13 mouse cellular contexts compared by ENCODE assay signal in the genomic region with DNA sequence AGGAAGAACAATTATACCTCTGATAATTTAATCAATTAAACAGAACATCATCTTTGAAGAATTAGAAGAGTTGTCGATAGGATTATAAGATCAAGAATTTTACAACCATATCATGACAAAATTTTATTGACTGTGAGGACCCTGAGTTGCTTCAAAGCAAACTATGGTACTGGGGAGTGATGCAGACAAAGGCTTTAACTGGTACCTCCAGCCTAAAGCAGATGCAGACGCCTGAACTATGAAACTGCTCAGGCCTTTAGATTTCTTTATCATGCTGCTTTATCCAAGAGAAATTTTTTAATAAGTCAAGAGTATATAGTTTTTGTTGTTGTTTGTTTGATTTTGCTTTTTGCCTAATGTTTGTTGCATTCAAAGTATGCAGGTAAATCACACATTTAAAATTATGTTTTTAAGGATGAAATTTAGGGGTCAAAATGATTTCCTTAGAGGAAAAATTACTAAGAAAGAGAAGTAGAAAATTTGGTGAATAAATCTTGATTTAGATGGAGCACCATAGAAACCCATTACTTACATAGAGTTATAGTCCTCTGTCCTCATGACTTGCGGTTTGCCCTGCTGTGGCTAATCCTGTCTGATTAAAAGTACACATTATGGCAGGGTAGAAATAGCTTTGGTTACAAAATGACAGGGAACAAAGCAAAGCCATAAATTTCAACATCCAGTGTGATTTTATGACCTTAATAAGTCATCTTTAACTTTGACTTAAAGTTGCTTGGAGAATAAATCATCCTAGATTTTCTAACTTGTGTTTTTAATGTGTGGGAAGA.
DNase-seq lines count a peak whose midpoint lies in the region; ATAC-seq and TF ChIP-seq lines count a peak whose summit lies in the region.
"Had no signal": no experiment of that assay in that cellular context is flagged by ENCODE, and none has a peak within 500 bp of the region (broad histone marks: within the 10 kb centered on the region; RNA-seq: fewer than 3 reads in every experiment).

No protein-coding gene starts in this region.

- no peak for DNase-seq in intestine, embryonic 14.5 days (ENCODE audit: low spot score)
- no peak for DNase-seq in midbrain, embryonic 11.5 days (ENCODE audit: low spot score, missing footprints)
- no peak for DNase-seq in midbrain, postnatal 0 days (ENCODE audit: low spot score)
- DNase-seq in lung, postnatal 0 days (ENCODE audit: low spot score), result no peak
- DNase-seq: adrenal gland, adult 2 months had no signal

- no peak for TF ChIP-seq EP300 in lung, postnatal 0 days (IDR thresholded peaks at IDR 0.05)

- no peak overlapping the region for H3K4me3 ChIP-seq in intestine, embryonic 14.5 days (ENCODE audit: low read depth, low read length)
- H3K4me3 ChIP-seq in intestine, postnatal 0 days (ENCODE audit: low read depth, low read length), result no peak overlapping the region
- no peak overlapping the region for H3K4me3 ChIP-seq in midbrain, embryonic 11.5 days (ENCODE audit: low read depth, low read length)
- no peak overlapping the region for H3K4me3 ChIP-seq in midbrain, postnatal 0 days (ENCODE audit: low read depth, low read length)
- H3K4me3 ChIP-seq in intestine, embryonic 15.5 days (replicated peaks), result no peak overlapping the region
- H3K4me3 ChIP-seq in hindbrain, embryonic 13.5 days, result no peak overlapping the region
- H3K4me3 ChIP-seq in lung, postnatal 0 days (ENCODE audit: low read depth, low read length), result no peak overlapping the region
- H3K4me3 ChIP-seq: embryonic facial prominence, embryonic 12.5 days; embryonic facial prominence, embryonic 15.5 days; erythroblast, embryonic 14.5 days; forebrain, embryonic 10.5 days; forebrain, embryonic 12.5 days had no signal

- H3K4me2 ChIP-seq in intestine, embryonic 14.5 days (ENCODE audit: low read length), result no peak overlapping the region
- H3K4me2 ChIP-seq in intestine, postnatal 0 days (replicated peaks; ENCODE audit: low read depth), result no peak overlapping the region
- H3K4me2 ChIP-seq in midbrain, embryonic 11.5 days, result no peak overlapping the region
- H3K4me2 ChIP-seq in midbrain, postnatal 0 days (ENCODE audit: low read depth, low read length, poor library complexity, severe bottlenecking), result no peak overlapping the region
- H3K4me2 ChIP-seq in intestine, embryonic 15.5 days (replicated peaks), result no peak overlapping the region
- no peak overlapping the region for H3K4me2 ChIP-seq in hindbrain, embryonic 13.5 days
- H3K4me2 ChIP-seq in lung, postnatal 0 days (replicated peaks; ENCODE audit: low read depth, low read length), result no peak overlapping the region
- H3K4me2 ChIP-seq: embryonic facial prominence, embryonic 12.5 days; embryonic facial prominence, embryonic 15.5 days; forebrain, embryonic 12.5 days had no signal

- H3K9ac ChIP-seq in intestine, embryonic 14.5 days (ENCODE audit: low read length), result no peak overlapping the region
- no peak overlapping the region for H3K9ac ChIP-seq in intestine, postnatal 0 days (ENCODE audit: low read depth, low read length)
- no peak overlapping the region for H3K9ac ChIP-seq in midbrain, embryonic 11.5 days (ENCODE audit: low read length)
- H3K9ac ChIP-seq in midbrain, postnatal 0 days (replicated peaks; ENCODE audit: low read length, poor library complexity, severe bottlenecking), result no peak overlapping the region
- no peak overlapping the region for H3K9ac ChIP-seq in intestine, embryonic 15.5 days
- no peak overlapping the region for H3K9ac ChIP-seq in hindbrain, embryonic 13.5 days
- no peak overlapping the region for H3K9ac ChIP-seq in lung, postnatal 0 days (replicated peaks; ENCODE audit: low read depth)
- H3K9ac ChIP-seq: embryonic facial prominence, embryonic 12.5 days; embryonic facial prominence, embryonic 15.5 days; forebrain, embryonic 12.5 days had no signal

- H3K27ac ChIP-seq in intestine, embryonic 14.5 days (ENCODE audit: low read depth), result no peak overlapping the region
- no peak overlapping the region for H3K27ac ChIP-seq in intestine, postnatal 0 days (ENCODE audit: low read depth, low read length)
- no peak overlapping the region for H3K27ac ChIP-seq in midbrain, embryonic 11.5 days (ENCODE audit: low read depth, low read length)
- H3K27ac ChIP-seq in midbrain, postnatal 0 days (ENCODE audit: low read depth, low read length), result no peak overlapping the region
- no peak overlapping the region for H3K27ac ChIP-seq in intestine, embryonic 15.5 days
- H3K27ac ChIP-seq in hindbrain, embryonic 13.5 days, result no peak overlapping the region
- no peak overlapping the region for H3K27ac ChIP-seq in lung, postnatal 0 days (ENCODE audit: low read length)
- H3K27ac ChIP-seq: embryonic facial prominence, embryonic 12.5 days; embryonic facial prominence, embryonic 15.5 days; forebrain, embryonic 10.5 days; forebrain, embryonic 12.5 days had no signal

- TF ChIP-seq CTCF in intestine, postnatal 0 days (IDR thresholded peaks at IDR 0.05; ENCODE audit: low read depth), result no peak
- no peak for TF ChIP-seq CTCF in midbrain, postnatal 0 days (IDR thresholded peaks at IDR 0.05)
- TF ChIP-seq CTCF in lung, postnatal 0 days (IDR thresholded peaks at IDR 0.05), result no peak

- H3K4me1 ChIP-seq in intestine, embryonic 14.5 days (replicated peaks; ENCODE audit: control insufficient read depth, insufficient read depth, low read length), result no peaks in the 10 kb centered on the region
- no peaks in the 10 kb centered on the region for H3K4me1 ChIP-seq in intestine, postnatal 0 days (replicated peaks; ENCODE audit: control insufficient read depth, insufficient read depth, low read length)
- no peaks in the 10 kb centered on the region for H3K4me1 ChIP-seq in midbrain, embryonic 11.5 days (ENCODE audit: control insufficient read depth, insufficient read depth, low read length)
- H3K4me1 ChIP-seq in midbrain, postnatal 0 days (ENCODE audit: insufficient read depth, low read length), result no peaks in the 10 kb centered on the region
- H3K4me1 ChIP-seq in intestine, embryonic 15.5 days (replicated peaks), result no peaks in the 10 kb centered on the region
- H3K4me1 ChIP-seq in hindbrain, embryonic 13.5 days (replicated peaks), result no peaks in the 10 kb centered on the region
- no peaks in the 10 kb centered on the region for H3K4me1 ChIP-seq in lung, postnatal 0 days (ENCODE audit: insufficient read depth, low read depth, low read length)
- H3K4me1 ChIP-seq: embryonic facial prominence, embryonic 12.5 days; embryonic facial prominence, embryonic 15.5 days; forebrain, embryonic 10.5 days; forebrain, embryonic 12.5 days had no signal

- WGBS in intestine, embryonic 14.5 days, result 59% methylated on average over 3 of the region's 3 CpGs
- WGBS in intestine, postnatal 0 days, result 53% methylated on average over 3 of the region's 3 CpGs
- 77% methylated on average over 3 of the region's 3 CpGs for WGBS in midbrain, embryonic 11.5 days
- 75% methylated on average over 3 of the region's 3 CpGs for whole genome bisulfite sequencing in midbrain, postnatal 0 days
- WGBS in intestine, embryonic 15.5 days, result 51% methylated on average over 3 of the region's 3 CpGs
- 86% methylated on average over 3 of the region's 3 CpGs for WGBS in hindbrain, embryonic 13.5 days
- WGBS in lung, postnatal 0 days, result 73% methylated on average over 3 of the region's 3 CpGs

- H3K9me3 ChIP-seq in intestine, embryonic 14.5 days (ENCODE audit: control insufficient read depth, low read length), result no peaks in the 10 kb centered on the region
- no peaks in the 10 kb centered on the region for H3K9me3 ChIP-seq in intestine, postnatal 0 days (ENCODE audit: control insufficient read depth)
- no peaks in the 10 kb centered on the region for H3K9me3 ChIP-seq in midbrain, embryonic 11.5 days (ENCODE audit: control insufficient read depth, low read length)
- H3K9me3 ChIP-seq in midbrain, postnatal 0 days (ENCODE audit: low read length), result no peaks in the 10 kb centered on the region
- H3K9me3 ChIP-seq in intestine, embryonic 15.5 days, result no peaks in the 10 kb centered on the region
- no peaks in the 10 kb centered on the region for H3K9me3 ChIP-seq in hindbrain, embryonic 13.5 days
- no peaks in the 10 kb centered on the region for H3K9me3 ChIP-seq in lung, postnatal 0 days (ENCODE audit: low read length)
- H3K9me3 ChIP-seq: embryonic facial prominence, embryonic 12.5 days; embryonic facial prominence, embryonic 15.5 days; forebrain, embryonic 10.5 days; forebrain, embryonic 12.5 days had no signal

- no peaks in the 10 kb centered on the region for H3K36me3 ChIP-seq in intestine, embryonic 14.5 days (ENCODE audit: control insufficient read depth, insufficient read depth, low read length)
- no peaks in the 10 kb centered on the region for H3K36me3 ChIP-seq in intestine, postnatal 0 days (ENCODE audit: control insufficient read depth, insufficient read depth)
- H3K36me3 ChIP-seq in midbrain, embryonic 11.5 days (ENCODE audit: control insufficient read depth, insufficient read depth, low read length), result no peaks in the 10 kb centered on the region
- H3K36me3 ChIP-seq in midbrain, postnatal 0 days (ENCODE audit: insufficient read depth, low read length), result no peaks in the 10 kb centered on the region
- H3K36me3 ChIP-seq in intestine, embryonic 15.5 days, result no peaks in the 10 kb centered on the region
- no peaks in the 10 kb centered on the region for H3K36me3 ChIP-seq in hindbrain, embryonic 13.5 days
- no peaks in the 10 kb centered on the region for H3K36me3 ChIP-seq in lung, postnatal 0 days (ENCODE audit: insufficient read depth, low read length)
- H3K36me3 ChIP-seq: embryonic facial prominence, embryonic 12.5 days; embryonic facial prominence, embryonic 15.5 days; forebrain, embryonic 10.5 days; forebrain, embryonic 12.5 days had no signal

- peak; percentile 60; the same call in 1 of the 2 replicates for ATAC-seq in intestine, embryonic 14.5 days (replicated peaks; ENCODE audit: low FRiP score, low TSS enrichment, low read depth)
- no peak for ATAC-seq in intestine, postnatal 0 days
- 0 out of 2 replicates have a peak, but pooled peaks have one; percentile 57 for ATAC-seq in midbrain, embryonic 11.5 days (ENCODE audit: low FRiP score)
- ATAC-seq in midbrain, postnatal 0 days (ENCODE audit: low FRiP score), result no peak
- peak; percentile 92 for ATAC-seq in intestine, embryonic 15.5 days
- no peak for ATAC-seq in hindbrain, embryonic 13.5 days (ENCODE audit: low FRiP score)
- ATAC-seq in lung, postnatal 0 days, result no peak

- no peaks in the 10 kb centered on the region for H3K27me3 ChIP-seq in intestine, embryonic 14.5 days (replicated peaks; ENCODE audit: control insufficient read depth, insufficient read depth, low read length)
- no peaks in the 10 kb centered on the region for H3K27me3 ChIP-seq in intestine, postnatal 0 days (replicated peaks; ENCODE audit: control insufficient read depth, insufficient read depth, low read length)
- H3K27me3 ChIP-seq in midbrain, embryonic 11.5 days (ENCODE audit: control insufficient read depth, insufficient read depth, low read length), result no peaks in the 10 kb centered on the region
- H3K27me3 ChIP-seq in midbrain, postnatal 0 days (ENCODE audit: insufficient read depth, low read length), result no peaks in the 10 kb centered on the region
- no peaks in the 10 kb centered on the region for H3K27me3 ChIP-seq in intestine, embryonic 15.5 days (replicated peaks)
- no peaks in the 10 kb centered on the region for H3K27me3 ChIP-seq in hindbrain, embryonic 13.5 days
- no peaks in the 10 kb centered on the region for H3K27me3 ChIP-seq in lung, postnatal 0 days (replicated peaks; ENCODE audit: insufficient read depth, low read length)
- H3K27me3 ChIP-seq: embryonic facial prominence, embryonic 12.5 days; embryonic facial prominence, embryonic 15.5 days; forebrain, embryonic 12.5 days had no signal

Comparison
In these comparisons a context has a peak if more than half of its experiments do, and no peak if none do; other contexts are left out.
1. ATAC-seq: peak in intestine, embryonic 14.5 days (single experiment), midbrain, embryonic 11.5 days (single experiment) and intestine, embryonic 15.5 days (single experiment); none in intestine, postnatal 0 days (single experiment), midbrain, postnatal 0 days (single experiment), hindbrain, embryonic 13.5 days (single experiment) and lung, postnatal 0 days (single experiment).